Mouse (Mus musculus) lung, adult 2 months (tissue): ENCODE results near the gene Ppp6r3.

ENCODE experiments used
- CTCF ChIP-seq: fragments of 200-500 bp; IDR thresholded peaks from 2 replicates; pipeline ENCODE4 v1.5.1; 2011; ENCODE audit warnings: mild to moderate bottlenecking, low read length, control low read depth; ENCODE audit not compliant: insufficient read depth
- POLR2A ChIP-seq: fragments of 200-500 bp; IDR thresholded peaks from 2 replicates; pipeline ENCODE4 v1.6.1; 2011; ENCODE audit warnings: low read depth, mild to moderate bottlenecking, control low read depth, low read length, borderline replicate concordance; ENCODE audit errors: extremely low read depth

- TF ChIP-seq CTCF (no peak), POLR2A (no peak)
Observed at GRCm38 (mm10) chr19:3613991-3614390, 38.4 kb upstream of the Ppp6r3 start.
